Mouse (Mus musculus) layer of hippocampus, adult 9-11 months (tissue): ENCODE data around the gene Dglucy.

Experiments used
- DNase-seq: peaks from one replicate; pipeline ENCODE4 v3.0.0; 2022

The Dglucy gene

DNA sequence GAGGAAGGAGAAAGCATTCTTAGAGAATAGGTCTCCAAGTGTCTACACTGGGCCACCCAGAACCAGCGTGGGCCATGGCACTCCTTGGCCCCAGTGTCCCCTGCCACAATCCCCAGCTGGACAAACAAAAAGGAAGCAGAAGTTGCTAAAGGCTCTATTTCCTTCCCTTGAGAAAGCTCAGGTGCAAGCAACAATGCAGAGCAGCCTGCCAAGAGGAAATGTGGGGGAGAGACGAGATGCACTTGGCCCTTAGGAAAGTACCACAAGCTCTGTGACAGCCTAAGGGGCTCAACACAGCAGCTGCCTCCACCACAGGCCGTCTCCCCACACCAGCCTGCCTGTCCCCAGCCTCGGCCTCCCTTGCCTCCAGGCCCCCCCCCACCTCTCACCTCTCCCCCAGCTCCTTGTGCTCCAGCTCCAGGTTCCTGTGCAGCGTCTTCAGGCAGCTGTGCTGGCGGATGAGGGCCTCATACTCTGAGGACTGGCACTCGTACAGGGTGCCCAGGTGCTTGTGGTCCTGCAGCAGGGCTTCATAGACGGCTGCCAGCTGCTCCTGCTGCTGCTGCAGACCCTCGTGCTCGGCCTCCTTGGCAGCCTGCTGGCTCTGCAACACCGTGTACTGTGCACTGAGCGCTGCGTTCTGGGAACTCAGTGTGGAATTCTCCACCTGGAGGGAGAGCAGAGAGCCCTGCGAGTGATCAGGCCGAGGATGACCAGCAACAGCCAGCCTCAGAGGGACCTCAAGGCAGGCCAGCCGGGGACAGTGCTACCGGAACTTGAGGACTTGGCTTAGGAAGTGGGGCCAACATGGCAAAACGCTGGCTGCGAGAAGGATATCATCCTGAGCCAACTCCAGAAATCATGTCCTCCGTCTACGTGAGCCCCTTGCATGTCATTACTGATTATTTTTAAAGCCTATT is 158.8 kb downstream of the Dglucy start:
- DNase-seq: no peak

DNA sequence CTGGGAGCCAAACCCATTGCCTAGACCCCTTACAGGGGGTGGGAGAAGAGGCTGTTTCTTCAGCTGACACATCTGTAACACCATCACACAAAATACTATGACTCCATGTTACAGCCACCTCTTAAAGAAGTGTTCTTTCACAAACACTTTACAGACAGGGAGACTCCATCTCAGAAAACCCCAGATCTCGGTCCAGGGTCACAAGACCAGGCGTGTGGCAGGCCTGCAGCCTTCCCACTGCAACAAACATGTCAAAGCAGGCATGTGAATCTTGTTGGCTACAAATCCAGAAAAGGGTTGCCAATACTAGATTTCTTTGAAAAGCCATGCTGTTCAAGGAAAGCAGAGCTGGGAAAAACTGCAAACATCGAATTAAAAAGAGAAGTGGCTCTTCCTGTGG is 162.5 kb downstream of the Dglucy start:
- no peak for DNase-seq

GRCm38 (mm10) chr12:100943146-100943545 is 164.3 kb downstream of the Dglucy start:
- DNase-seq: no peak

DNA sequence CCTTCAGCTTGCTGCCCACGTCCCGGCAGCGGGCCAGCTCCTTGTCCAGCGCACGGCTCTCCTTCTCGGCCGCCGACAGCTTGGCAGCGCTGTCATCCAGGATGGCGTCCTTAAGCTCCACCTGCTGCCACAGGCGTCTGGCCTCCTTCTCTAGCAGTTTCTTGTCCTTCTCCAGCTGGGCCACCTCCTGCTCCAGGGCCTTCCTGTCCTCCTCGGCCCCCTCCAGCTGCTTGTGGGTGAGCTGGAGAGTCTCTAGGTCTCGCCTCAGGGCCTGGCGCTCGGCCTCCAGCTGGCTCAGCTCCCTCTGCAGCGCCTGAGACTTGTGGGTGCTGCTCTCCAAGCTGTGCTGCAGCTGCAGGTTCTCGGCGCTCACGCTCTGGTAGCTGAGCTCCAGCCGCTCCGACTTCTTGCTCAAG is 166.1 kb downstream of the Dglucy start:
- no peak for DNase-seq

- DNase-seq: no peak
Measured at GRCm38 (mm10) chr12:100945501-100945900, 166.6 kb downstream of the Dglucy start.

- DNase-seq: no peak
Measured at GRCm38 (mm10) chr12:100945948-100946347, 167.1 kb downstream of the Dglucy start.
